ENCODE assay signal across 8 mouse cellular contexts in genomic region chr2:148396209-148396608, GRCm38 (mm10). TPM values are rescaled to one million over a fixed set of nuclear protein-coding genes. Genes with fewer than 3 reads are reported as not detected.
DNase-seq lines count a peak whose midpoint lies in the region; ATAC-seq and TF ChIP-seq lines count a peak whose summit lies in the region.

No protein-coding gene starts in this region.

- H3ac ChIP-seq in myocyte (ENCODE audit: control insufficient read depth, insufficient read length) = no peak overlapping the region

- H3K36me3 ChIP-seq in forebrain, embryonic 10.5 days (replicated peaks) = no peaks in the 10 kb centered on the region
- H3K36me3 ChIP-seq in forebrain, embryonic 12.5 days (replicated peaks) = no peaks in the 10 kb centered on the region
- H3K36me3 ChIP-seq in hindbrain, postnatal 0 days (ENCODE audit: insufficient read depth, low read length) = no peaks in the 10 kb centered on the region
- no peaks in the 10 kb centered on the region for H3K36me3 ChIP-seq in myocyte (ENCODE audit: control insufficient read depth, insufficient read depth)
- H3K36me3 ChIP-seq in kidney, embryonic 14.5 days (ENCODE audit: control insufficient read depth, insufficient read depth, low read length) = no peaks in the 10 kb centered on the region

- H3K4me2 ChIP-seq in forebrain, embryonic 12.5 days = no peak overlapping the region
- peak overlapping the region; percentile 87 for H3K4me2 ChIP-seq in hindbrain, postnatal 0 days (ENCODE audit: low read depth, low read length)
- peak overlapping the region; percentile 73 for H3K4me2 ChIP-seq in myocyte (ENCODE audit: low read depth)
- H3K4me2 ChIP-seq in kidney, embryonic 14.5 days (replicated peaks; ENCODE audit: low read depth, low read length) = no peak overlapping the region

- H3K79me2 ChIP-seq in myocyte (ENCODE audit: control insufficient read depth, insufficient read depth) = no peaks in the 10 kb centered on the region

- no peak overlapping the region for H3K27ac ChIP-seq in forebrain, embryonic 10.5 days
- H3K27ac ChIP-seq in forebrain, embryonic 12.5 days = no peak overlapping the region
- no peak overlapping the region for H3K27ac ChIP-seq in hindbrain, postnatal 0 days
- H3K27ac ChIP-seq in kidney, embryonic 14.5 days (ENCODE audit: low read depth, low read length) = no peak overlapping the region

- no peak for TF ChIP-seq CTCF in hindbrain, postnatal 0 days (IDR thresholded peaks at IDR 0.05; ENCODE audit: low read depth)

- H3K4me3 ChIP-seq in forebrain, embryonic 10.5 days = peak overlapping the region; percentile 63
- H3K4me3 ChIP-seq in forebrain, embryonic 12.5 days (replicated peaks) = no peak overlapping the region
- no peak overlapping the region for H3K4me3 ChIP-seq in hindbrain, postnatal 0 days (ENCODE audit: low read length)
- no peak overlapping the region for H3K4me3 ChIP-seq in myocyte
- no peak overlapping the region for H3K4me3 ChIP-seq in kidney, embryonic 14.5 days (ENCODE audit: low read length)

- H3K9ac ChIP-seq in forebrain, embryonic 12.5 days = no peak overlapping the region
- no peak overlapping the region for H3K9ac ChIP-seq in hindbrain, postnatal 0 days (replicated peaks; ENCODE audit: low read length)
- H3K9ac ChIP-seq in kidney, embryonic 14.5 days (ENCODE audit: low read depth, low read length) = no peak overlapping the region

- H3K9me3 ChIP-seq in forebrain, embryonic 10.5 days = no peaks in the 10 kb centered on the region
- H3K9me3 ChIP-seq in forebrain, embryonic 12.5 days = no peaks in the 10 kb centered on the region
- H3K9me3 ChIP-seq in hindbrain, postnatal 0 days (ENCODE audit: low read length) = no peaks in the 10 kb centered on the region
- no peaks in the 10 kb centered on the region for H3K9me3 ChIP-seq in kidney, embryonic 14.5 days (ENCODE audit: control insufficient read depth, low read length)

- no peak for DNase-seq in forebrain, embryonic 10.5 days (ENCODE audit: extremely low spot score, low spot score)
- peak; percentile 47 to 50 for DNase-seq in left cerebral cortex, postnatal 25 days (ENCODE audit: low spot score in 2 of 2)
- DNase-seq in left cerebral cortex, postnatal 4 days = no peak
- DNase-seq in hindbrain, postnatal 0 days (ENCODE audit: low spot score) = no peak
- DNase-seq in cerebellum, postnatal 36 days = no peak

- intact Hi-C loops in left cerebral cortex, postnatal 25 days (cut with DNase I) = loop anchor here (5.0 kb wide), 2 partner anchors 114 to 189 kb away; no protein-coding TSS in a partner anchor
- intact Hi-C loops in left cerebral cortex, postnatal 4 days (cut with DNase I) = no loop called here

- 73% methylated on average over 10 of the region's 10 CpGs for WGBS in forebrain, embryonic 10.5 days
- 71% methylated on average over 10 of the region's 10 CpGs for WGBS in forebrain, embryonic 12.5 days
- 66% methylated on average over 10 of the region's 10 CpGs for WGBS in hindbrain, postnatal 0 days
- WGBS in kidney, embryonic 14.5 days = 73% methylated on average over 10 of the region's 10 CpGs

- peaks cover 19% of the 10 kb centered on the region for H3K4me1 ChIP-seq in forebrain, embryonic 10.5 days
- peaks cover 10% of the 10 kb centered on the region; the same call in 1 of the 2 replicates for H3K4me1 ChIP-seq in forebrain, embryonic 12.5 days
- H3K4me1 ChIP-seq in hindbrain, postnatal 0 days (ENCODE audit: insufficient read depth, low read length) = no peaks in the 10 kb centered on the region
- no peaks in the 10 kb centered on the region for H3K4me1 ChIP-seq in kidney, embryonic 14.5 days (ENCODE audit: control insufficient read depth, insufficient read depth, low read length)

- H3K27me3 ChIP-seq in forebrain, embryonic 10.5 days (ENCODE audit: poor library complexity, severe bottlenecking) = peaks cover 50% of the 10 kb centered on the region
- peaks cover 44% of the 10 kb centered on the region for H3K27me3 ChIP-seq in forebrain, embryonic 12.5 days
- peaks cover 4% of the 10 kb centered on the region for H3K27me3 ChIP-seq in hindbrain, postnatal 0 days (ENCODE audit: insufficient read depth, low read length)
- H3K27me3 ChIP-seq in myocyte (ENCODE audit: control insufficient read depth, insufficient read depth, insufficient read length) = no peaks in the 10 kb centered on the region
- peaks cover 16% of the 10 kb centered on the region for H3K27me3 ChIP-seq in kidney, embryonic 14.5 days (ENCODE audit: control insufficient read depth, insufficient read depth, low read length)

- ATAC-seq in forebrain, embryonic 12.5 days (ENCODE audit: low FRiP score) = no peak
- 0 out of 2 replicates have a peak, but pooled peaks have one; percentile 1 for ATAC-seq in hindbrain, postnatal 0 days
- no peak for ATAC-seq in kidney, embryonic 14.5 days (ENCODE audit: low FRiP score, low TSS enrichment)

- no peak for TF ChIP-seq POLR2A in myocyte (IDR thresholded peaks at IDR 0.05; ENCODE audit: insufficient read length, low read depth)

TF ChIP-seq in myocyte, 11 proteins besides CTCF, POLR2A, EP300 and RAD21:
- TF ChIP-seq TCF3 (IDR thresholded peaks at IDR 0.05; ENCODE audit: insufficient read length, low read depth) = no peak
- no peak for TF ChIP-seq REST (IDR thresholded peaks at IDR 0.05; ENCODE audit: insufficient read depth, insufficient read length)
- no peak for TF ChIP-seq CEBPB (IDR thresholded peaks at IDR 0.05; ENCODE audit: insufficient read depth, poor library complexity, severe bottlenecking)
- TF ChIP-seq E2F4 (IDR thresholded peaks at IDR 0.05; ENCODE audit: insufficient read depth) = no peak
- TF ChIP-seq POLR2AphosphoS2 (IDR thresholded peaks at IDR 0.05; ENCODE audit: insufficient read length, low read depth) = no peak
- TF ChIP-seq USF1 (IDR thresholded peaks at IDR 0.05; ENCODE audit: low read depth) = no peak
- TF ChIP-seq MAX (IDR thresholded peaks at IDR 0.05; ENCODE audit: low read depth) = no peak
- TF ChIP-seq MYOG (IDR thresholded peaks at IDR 0.05; ENCODE audit: control insufficient read depth in 1 of 3, insufficient read depth in 1 of 3, insufficient read length in 2 of 3, low read depth in 2 of 3) = no peak
- TF ChIP-seq MYOD1 (IDR thresholded peaks at IDR 0.05; ENCODE audit: control insufficient read depth in 1 of 3, insufficient read length in 2 of 3, low read depth in 2 of 3) = no peak
- TF ChIP-seq TCF12 (IDR thresholded peaks at IDR 0.05; ENCODE audit: insufficient read depth, poor library complexity, severe bottlenecking) = no peak
- TF ChIP-seq SRF (IDR thresholded peaks at IDR 0.05; ENCODE audit: control insufficient read depth, insufficient read length, low read depth) = no peak

RNA-seq across cellular contexts. Expression of gene Sstr4, which starts 1.1 kb away (rescaled TPM):
- 1.1 TPM in 2 replicates for polyA plus RNA-seq in forebrain, embryonic 10.5 days (2016; fragmentation: Nextera tagmentation; extraction: Ambion mirVana)
- 0.70 and 1.00 TPM in 2 replicates for polyA plus RNA-seq in forebrain, embryonic 12.5 days (2016; fragmentation: Nextera tagmentation; extraction: Ambion mirVana)
- total RNA-seq in left cerebral cortex, postnatal 25 days (2021) = 10 to 100 TPM; 35.1 to 42.9 TPM
- total RNA-seq in left cerebral cortex, postnatal 4 days (2021) = 10 to 100 TPM; 19.7 to 21.2 TPM
- 13.4 and 14.0 TPM in 2 replicates for total RNA-seq in hindbrain, postnatal 0 days (2014; rRNA removed)
- 2.7 and 2.8 TPM in 2 replicates for polyA plus RNA-seq in hindbrain, postnatal 0 days (2015; fragmentation: Nextera tagmentation; extraction: Ambion mirVana)
- not detected for polyA plus RNA-seq in myocyte (2012; fragmentation: generic; extraction: Trizol)
- 0.36 and 0.45 TPM in 2 replicates for polyA plus RNA-seq in kidney, embryonic 14.5 days (2014; fragmentation: Nextera tagmentation; extraction: Ambion mirVana)

RNA-seq across cellular contexts. Expression of gene Thbd, which starts 11.8 kb away (rescaled TPM):
- polyA plus RNA-seq in forebrain, embryonic 10.5 days (2016; fragmentation: Nextera tagmentation; extraction: Ambion mirVana) = 4.1 and 4.8 TPM in 2 replicates
- 4.1 and 4.8 TPM in 2 replicates for polyA plus RNA-seq in forebrain, embryonic 12.5 days (2016; fragmentation: Nextera tagmentation; extraction: Ambion mirVana)
- total RNA-seq in left cerebral cortex, postnatal 25 days (2021) = 10 to 100 TPM; 10.6 to 13.8 TPM
- 10 to 100 TPM; 12.8 to 12.9 TPM for total RNA-seq in left cerebral cortex, postnatal 4 days (2021)
- 17.3 and 31.7 TPM in 2 replicates for total RNA-seq in hindbrain, postnatal 0 days (2014; rRNA removed)
- polyA plus RNA-seq in hindbrain, postnatal 0 days (2015; fragmentation: Nextera tagmentation; extraction: Ambion mirVana) = 13.3 and 13.4 TPM in 2 replicates
- 4.1 TPM for polyA plus RNA-seq in myocyte (2012; fragmentation: generic; extraction: Trizol)
- 3.7 and 6.7 TPM in 2 replicates for polyA plus RNA-seq in kidney, embryonic 14.5 days (2014; fragmentation: Nextera tagmentation; extraction: Ambion mirVana)

RNA-seq across cellular contexts. Expression of gene Cd93, which starts 47.2 kb away (rescaled TPM):
- polyA plus RNA-seq in forebrain, embryonic 10.5 days (2016; fragmentation: Nextera tagmentation; extraction: Ambion mirVana) = 5.0 and 5.1 TPM in 2 replicates
- 5.7 and 6.4 TPM in 2 replicates for polyA plus RNA-seq in forebrain, embryonic 12.5 days (2016; fragmentation: Nextera tagmentation; extraction: Ambion mirVana)
- 1 to 10 TPM; 6.1 to 7.6 TPM for total RNA-seq in left cerebral cortex, postnatal 25 days (2021)
- 10 to 100 TPM; 24.7 to 26.9 TPM for total RNA-seq in left cerebral cortex, postnatal 4 days (2021)
- total RNA-seq in hindbrain, postnatal 0 days (2014; rRNA removed) = 21.5 and 24.3 TPM in 2 replicates
- 5.0 and 5.3 TPM in 2 replicates for polyA plus RNA-seq in hindbrain, postnatal 0 days (2015; fragmentation: Nextera tagmentation; extraction: Ambion mirVana)
- 0.12 TPM for polyA plus RNA-seq in myocyte (2012; fragmentation: generic; extraction: Trizol)
- polyA plus RNA-seq in kidney, embryonic 14.5 days (2014; fragmentation: Nextera tagmentation; extraction: Ambion mirVana) = 14.0 and 16.0 TPM in 2 replicates

Comparison
In these comparisons a context has a peak if more than half of its experiments do, and no peak if none do; other contexts are left out.
1. DNase-seq: peak in left cerebral cortex, postnatal 25 days (2 of 2); none in forebrain, embryonic 10.5 days (single experiment), left cerebral cortex, postnatal 4 days (single experiment), hindbrain, postnatal 0 days (single experiment) and cerebellum, postnatal 36 days (0 of 2).
2. H3K4me2 ChIP-seq: peak in hindbrain, postnatal 0 days (single experiment) and myocyte (single experiment); none in forebrain, embryonic 12.5 days (single experiment) and kidney, embryonic 14.5 days (single experiment).